Mouse (Mus musculus) heart, postnatal 0 days (tissue): ENCODE measurements at regions not wholly inside any gene's neighbourhood (a gene's known extent, or its start where the extent isn't known, plus 50 kb on each side); places are given as distances from the start of the nearest gene placed in this dataset.
A peak's percentile ranks its signal among the peaks of the same experiment; 100 is the strongest.

Experiments used
- ATAC-seq: fragments of 200-750 bp; cut with Nextera tagmentation; 2 replicates; pipeline ENCODE4 v1.8.0; 2017; ENCODE audit warnings: low read depth, moderate number of reproducible peaks, moderate library complexity; ENCODE audit not compliant: insufficient read depth
- DNase-seq: peaks from one replicate; pipeline ENCODE4 v3.0.0-alpha.2; 2016; ENCODE audit warnings: low spot score
- H3K27ac ChIP-seq: fragments of 300-500 bp; sonication (generic); 2 replicates; pipeline ENCODE4 v1.5.1; 2014; ENCODE audit warnings: low read depth, mild to moderate bottlenecking
- H3K27me3 ChIP-seq: fragments of 300-500 bp; sonication (generic); 2 replicates; pipeline ENCODE4 v1.6.1; 2014; ENCODE audit warnings: low read length, mixed read lengths; ENCODE audit not compliant: control insufficient read depth, insufficient read depth
- H3K36me3 ChIP-seq: fragments of 300-500 bp; sonication (generic); replicated peaks from 2 replicates; pipeline ENCODE4 v1.6.1; 2014; ENCODE audit warnings: low read length, mixed read lengths; ENCODE audit not compliant: control insufficient read depth, insufficient read depth
- H3K4me1 ChIP-seq: fragments of 300-500 bp; sonication (generic); 2 replicates; pipeline ENCODE4 v1.6.1; 2014; ENCODE audit warnings: antibody characterized with exemption; ENCODE audit not compliant: control insufficient read depth, insufficient read depth
- H3K4me2 ChIP-seq: fragments of 300-500 bp; sonication (generic); 2 replicates; pipeline ENCODE4 v1.6.1; 2014; ENCODE audit warnings: low read depth, mild to moderate bottlenecking, low read length, moderate library complexity
- H3K4me3 ChIP-seq: fragments of 300-500 bp; sonication (generic); 2 replicates; pipeline ENCODE4 v1.5.1; 2014; ENCODE audit warnings: low read depth, low read length
- H3K9ac ChIP-seq: fragments of 300-500 bp; sonication (generic); replicated peaks from 2 replicates; pipeline ENCODE4 v1.6.1; 2014; ENCODE audit warnings: low read depth, low read length, mixed read lengths
- H3K9me3 ChIP-seq: fragments of 300-500 bp; sonication (generic); replicated peaks from 2 replicates; pipeline ENCODE4 v1.6.1; 2016; ENCODE audit warnings: low read length; ENCODE audit not compliant: control insufficient read depth
- CTCF ChIP-seq: IDR thresholded peaks from 2 replicates; pipeline ENCODE4 v1.5.1; 2016; ENCODE audit warnings: antibody characterized with exemption, control low read depth, low read depth
- EP300 ChIP-seq: IDR thresholded peaks from 2 replicates; pipeline ENCODE4 v1.6.1; 2016; ENCODE audit warnings: antibody characterized with exemption, low read depth
- WGBS: fragments of 180-500 bp; shearing (Covaris S2); extraction: QIAGEN DNeasy Blood & Tissue Kit; methylation state at CpG from one replicate; pipeline ENCODE4 v1.1.7; 2014; 5-methylcytosine and 5-hydroxymethylcytosine counted together

- ATAC-seq (no peak), DNase-seq (no peak)
- no peak overlapping the region for H3K4me2 ChIP-seq
- no peaks in the 10 kb centered on the region for H3K36me3 ChIP-seq
- WGBS = 88% methylated on average over 6 of the region's 6 CpGs
- TF ChIP-seq EP300 (no peak), CTCF (no peak)
- H3K9ac ChIP-seq = no peak overlapping the region
- no peaks in the 10 kb centered on the region for H3K9me3 ChIP-seq
- H3K27me3 ChIP-seq = no peaks in the 10 kb centered on the region
- H3K27ac ChIP-seq = no peak overlapping the region
- H3K4me1 ChIP-seq = no peaks in the 10 kb centered on the region
- no peak overlapping the region for H3K4me3 ChIP-seq
Observed at GRCm38 (mm10) chr16:37442481-37442880, 57.7 kb upstream of the Stxbp5l start.

DNA sequence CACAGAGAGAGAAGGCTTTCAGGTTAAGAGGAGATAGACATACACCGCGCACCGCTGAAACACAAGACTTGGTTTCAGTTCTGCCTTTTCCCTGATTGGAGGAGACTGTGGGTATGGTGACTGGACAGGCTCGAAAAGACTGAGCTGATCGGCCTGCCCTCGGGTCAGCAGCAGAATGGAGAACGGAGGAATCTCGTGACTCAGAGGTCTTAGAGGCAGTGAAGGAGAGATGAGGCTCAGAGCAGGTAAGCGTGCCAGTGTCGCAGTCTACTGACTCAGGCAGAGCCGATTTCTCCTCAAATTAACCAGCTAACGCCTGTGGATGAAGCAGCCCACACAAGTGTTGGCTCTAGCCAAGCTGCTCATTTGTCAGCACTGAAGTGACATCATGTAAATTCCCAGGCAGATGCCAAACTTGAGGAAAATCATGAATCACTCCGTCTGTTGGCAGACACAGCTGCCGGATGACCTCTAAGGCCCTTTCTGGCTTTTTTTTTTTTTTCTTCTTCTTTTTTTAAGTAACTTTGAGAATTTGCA is 55.9 kb upstream of the Stxbp5l start:
- DNase-seq (peak; percentile 19), ATAC-seq (no peak)
- Histone ChIP-seq H3K36me3 (no peaks in the 10 kb centered on the region), H3K4me1 (no peaks in the 10 kb centered on the region), H3K27me3 (no peaks in the 10 kb centered on the region), H3K9ac (no peak overlapping the region), H3K27ac (no peak overlapping the region), H3K9me3 (no peaks in the 10 kb centered on the region), H3K4me3 (no peak overlapping the region), H3K4me2 (no peak overlapping the region)
- 60% methylated on average over 14 of the region's 14 CpGs for WGBS
- no peak for TF ChIP-seq CTCF
- TF ChIP-seq EP300 = no peak
